Mouse (Mus musculus): Measurements from ENCODE around the gene Olfr205.
"Not testable (repeated sequence)": the region's sequence is repeated elsewhere in the genome, so short reads cannot be mapped to it uniquely, and the experiment has no call there.

Olfr205 gene

GRCm38 (mm10) chr16:59331038-59331437 lies at the start of gene Olfr205:
Gene Olfr205 (minus strand): TSS chr16:59331138.
- DNase-seq (ENCODE audit: low read depth in 1 of 2, low spot score in 2 of 2) = no peak

- no peak for DNase-seq (ENCODE audit: low read depth in 1 of 2, low spot score in 2 of 2)
These were observed 33.0 kb upstream of the Olfr205 start, which contains the start of gene Olfr209 for GRCm38 (mm10) chr16:59363893-59364292. Gene Olfr209 (minus strand): TSS chr16:59363993.

GRCm38 (mm10) chr16:59349146-59349545 lies 18.2 kb upstream of the Olfr205 start, which contains the start of gene Olfr206:
Gene Olfr206 (minus strand): TSS chr16:59349246.
- DNase-seq (ENCODE audit: low read depth in 1 of 2, low spot score in 2 of 2) = no peak

GRCm38 (mm10) chr16:59323262-59323661 lies 7.7 kb downstream of the Olfr205 start:
- DNase-seq (ENCODE audit: low read depth in 1 of 2, low spot score in 2 of 2) = not testable (repeated sequence)

- DNase-seq (ENCODE audit: low read depth in 1 of 2, low spot score in 2 of 2) = no peak
These were observed 12.8 kb downstream of the Olfr205 start, which contains the start of gene Olfr204 for GRCm38 (mm10) chr16:59318148-59318547. Gene Olfr204 (minus strand): TSS chr16:59318248.

- no peak for DNase-seq (ENCODE audit: low read depth in 1 of 2, low spot score in 2 of 2)
These were observed 32.4 kb downstream of the Olfr205 start, which contains the start of gene Olfr203 for GRCm38 (mm10) chr16:59298581-59298980. Gene Olfr203 (plus strand): TSS chr16:59298881.

GRCm38 (mm10) chr16:59287576-59287975 lies 43.4 kb downstream of the Olfr205 start:
- DNase-seq (ENCODE audit: low read depth in 1 of 2, low spot score in 2 of 2) = not testable (repeated sequence)

GRCm38 (mm10) chr16:59286693-59287092 lies 44.2 kb downstream of the Olfr205 start, which contains the start of gene Olfr202:
Gene Olfr202 (minus strand): TSS chr16:59286793.
- DNase-seq (ENCODE audit: low read depth in 1 of 2, low spot score in 2 of 2) = no peak

- no peak for DNase-seq (ENCODE audit: low read depth in 1 of 2, low spot score in 2 of 2)
These were observed 47.5 kb downstream of the Olfr205 start for GRCm38 (mm10) chr16:59283476-59283875.

GRCm38 (mm10) chr16:59280542-59280941 lies 50.4 kb downstream of the Olfr205 start:
- DNase-seq (ENCODE audit: low read depth in 1 of 2, low spot score in 2 of 2) = no peak

All from monocyte, adult 2 months (primary cell).